Mouse (Mus musculus): ENCODE data around the gene Olfr139.

Gene Olfr139

GRCm38 (mm10) chr11:74056451-74056850 is at the start of gene Olfr139, which contains the start of gene Olfr399:
Gene Olfr139 (minus strand): TSS chr11:74056551.
Gene Olfr399 (minus strand): TSS chr11:74056615.
- no peak for DNase-seq (ENCODE audit: low spot score in 2 of 2)

DNA sequence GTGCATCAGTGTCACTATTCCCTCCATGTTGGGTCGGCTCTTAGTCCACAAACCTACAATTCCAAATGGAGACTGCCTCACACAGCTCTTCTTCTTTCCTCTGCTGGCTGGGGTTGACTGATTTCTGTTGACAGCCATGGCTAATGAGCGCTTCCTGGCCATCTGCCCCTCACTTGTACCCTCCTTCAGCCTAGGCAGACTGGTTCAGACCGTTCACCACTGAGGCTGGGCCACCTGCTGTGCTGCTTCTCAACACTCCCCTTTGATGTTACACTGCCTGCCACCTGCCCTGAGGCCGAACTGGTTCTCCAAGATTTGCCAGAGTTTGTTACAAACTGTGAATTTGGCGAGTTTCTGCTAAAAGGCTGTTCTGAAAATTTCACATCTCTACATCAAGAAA is 48.7 kb upstream of the Olfr139 start:
- DNase-seq (ENCODE audit: low spot score in 2 of 2) = no peak

DNA sequence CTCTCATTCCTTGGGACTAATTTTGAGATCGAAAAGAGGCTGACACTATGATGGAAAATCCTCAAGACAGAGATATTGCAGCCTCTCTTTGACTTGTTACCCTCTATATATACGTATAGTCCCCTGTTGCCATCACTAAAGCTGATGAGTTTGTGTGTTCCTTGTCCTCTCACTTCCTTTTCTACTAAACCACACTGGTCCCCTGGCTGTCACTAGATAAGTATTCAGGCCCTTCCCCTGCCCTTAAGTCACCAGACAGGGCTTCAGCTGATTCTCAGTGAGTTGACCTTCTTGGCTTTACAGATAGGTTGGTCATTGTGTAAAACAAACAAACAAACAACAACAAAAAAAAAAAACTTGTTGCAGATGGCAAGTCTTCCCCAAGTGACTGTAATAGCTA is 45.2 kb upstream of the Olfr139 start:
- no peak for DNase-seq (ENCODE audit: low spot score in 2 of 2)

GRCm38 (mm10) chr11:74100724-74101123 is 44.4 kb upstream of the Olfr139 start:
- no peak for DNase-seq (ENCODE audit: low spot score in 2 of 2)

DNA sequence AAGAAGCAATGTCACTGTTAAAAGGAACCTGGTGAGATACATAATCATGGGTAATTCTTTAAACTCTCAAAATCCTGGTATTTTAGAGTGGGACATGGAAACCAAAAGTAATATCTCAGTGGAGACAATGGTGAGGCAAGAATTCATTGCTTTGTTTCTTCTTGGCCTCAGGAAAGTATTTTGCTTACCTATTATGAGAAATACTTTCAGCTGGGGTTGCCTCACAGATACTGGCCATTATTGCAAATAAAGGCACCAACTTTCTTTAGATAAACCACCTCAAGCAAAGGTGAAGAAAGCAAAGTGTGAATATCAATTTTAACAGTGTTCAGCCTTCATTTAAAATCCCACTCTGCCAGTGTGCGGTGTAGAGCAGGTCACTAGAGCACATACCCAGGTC is 13.3 kb upstream of the Olfr139 start, which contains the start of gene Zfp616:
TSS of gene Zfp616 (plus strand) at position 301 of the 400 bp plus-strand sequence.
- DNase-seq (ENCODE audit: low spot score in 2 of 2) = no peak

- DNase-seq (ENCODE audit: low spot score in 2 of 2) = no peak
These were observed 5.0 kb downstream of the Olfr139 start for GRCm38 (mm10) chr11:74051347-74051746.
